Mouse (Mus musculus): ENCODE data around the gene Tigar.

DNA sequence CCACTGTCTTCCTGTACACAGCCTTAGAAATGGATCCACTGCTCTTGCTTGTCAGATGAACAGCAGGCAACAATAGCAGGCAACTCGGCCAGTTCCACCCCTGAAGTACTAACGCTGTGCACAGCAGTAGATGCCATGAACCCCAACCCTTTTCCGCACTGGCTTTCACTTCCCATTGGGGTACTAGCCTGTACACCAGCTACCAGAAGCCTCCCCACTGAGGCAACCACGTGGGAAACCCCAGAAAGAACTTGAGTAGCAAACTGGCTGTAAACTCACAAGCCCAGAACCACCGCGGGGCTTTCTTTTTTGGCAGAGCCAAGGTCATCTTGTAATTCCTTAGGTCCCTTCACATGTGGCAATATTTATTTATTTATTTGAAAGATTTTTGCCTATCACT lies 27.5 kb downstream of the Tigar start:
- TF ChIP-seq CTCF (IDR thresholded peaks at IDR 0.05; ENCODE audit: control insufficient read depth, insufficient read depth, low read length) (no peak), POLR2A (IDR thresholded peaks at IDR 0.05; ENCODE audit: borderline replicate concordance, control insufficient read depth, low read depth, low read length) (no peak)
